Mouse (Mus musculus) stomach, postnatal 0 days (tissue): ENCODE results near the gene Adcy2.

ENCODE experiments used
- CTCF ChIP-seq: IDR thresholded peaks from 2 replicates; pipeline ENCODE4 v1.5.1; 2016; ENCODE audit warnings: antibody characterized with exemption, low read depth, mild to moderate bottlenecking, moderate library complexity
- EP300 ChIP-seq: optimal IDR thresholded peaks from 2 replicates; pipeline ENCODE3; 2016; ENCODE audit warnings: antibody characterized with exemption

- TF ChIP-seq CTCF (no peak), EP300 (no peak)
Measured at GRCm38 (mm10) chr13:68941429-68941828, 57.9 kb downstream of the Adcy2 start.
